Mouse (Mus musculus): ENCODE data around the gene Foxn3. TPM values are rescaled to one million over a fixed set of nuclear protein-coding genes. Genes with fewer than 3 reads are reported as not detected.

Gene Foxn3
- polyA plus RNA-seq, 1 experiment: 91.0 TPM

GRCm38 (mm10) chr12:99243316-99243715 lies 320.1 kb downstream of the Foxn3 start:
- Histone ChIP-seq H3K4me3 (ENCODE audit: insufficient read depth, low read depth, low read length) (no peak overlapping the region), H3K4me1 (ENCODE audit: control insufficient read depth, insufficient read depth, low read length) (peaks cover 12% of the 10 kb centered on the region), H3K27ac (ENCODE audit: insufficient read depth, low read depth, low read length) (no peak overlapping the region)
- 95% methylated on average over 1 of the region's 1 CpGs for WGBS
- TF ChIP-seq CTCF (IDR thresholded peaks at IDR 0.05; ENCODE audit: insufficient read depth, low read depth, low read length) (no peak), POLR2A (IDR thresholded peaks at IDR 0.05; ENCODE audit: insufficient read depth, low read depth, low read length) (no peak)

GRCm38 (mm10) chr12:99240185-99240726 lies 323.1 kb downstream of the Foxn3 start:
- Histone ChIP-seq H3K27ac (ENCODE audit: insufficient read depth, low read depth, low read length) (no peak overlapping the region), H3K4me1 (ENCODE audit: control insufficient read depth, insufficient read depth, low read length) (peaks cover 15% of the 10 kb centered on the region), H3K4me3 (ENCODE audit: insufficient read depth, low read depth, low read length) (no peak overlapping the region)
- 61% methylated on average over 5 of the region's 5 CpGs for WGBS
- no peak for TF ChIP-seq POLR2A (IDR thresholded peaks at IDR 0.05; ENCODE audit: insufficient read depth, low read depth, low read length)
- TF ChIP-seq CTCF (IDR thresholded peaks at IDR 0.05; ENCODE audit: insufficient read depth, low read depth, low read length): no peak

GRCm38 (mm10) chr12:99239735-99240134 lies 323.6 kb downstream of the Foxn3 start:
- Histone ChIP-seq H3K4me3 (ENCODE audit: insufficient read depth, low read depth, low read length) (no peak overlapping the region), H3K27ac (ENCODE audit: insufficient read depth, low read depth, low read length) (no peak overlapping the region), H3K4me1 (ENCODE audit: control insufficient read depth, insufficient read depth, low read length) (peaks cover 17% of the 10 kb centered on the region)
- no peak for TF ChIP-seq POLR2A (IDR thresholded peaks at IDR 0.05; ENCODE audit: insufficient read depth, low read depth, low read length)
- TF ChIP-seq CTCF (IDR thresholded peaks at IDR 0.05; ENCODE audit: insufficient read depth, low read depth, low read length): no peak
- WGBS: 76% methylated on average over 11 of the region's 11 CpGs

- 93% methylated on average over 9 of the region's 9 CpGs for WGBS
- H3K4me1 ChIP-seq (ENCODE audit: control insufficient read depth, insufficient read depth, low read length): peaks cover 18% of the 10 kb centered on the region
These were observed 325.9 kb downstream of the Foxn3 start for GRCm38 (mm10) chr12:99237497-99237896.

GRCm38 (mm10) chr12:99234346-99234745 lies 329.0 kb downstream of the Foxn3 start:
- TF ChIP-seq CTCF (IDR thresholded peaks at IDR 0.05; ENCODE audit: insufficient read depth, low read depth, low read length): no peak
- no peak overlapping the region for H3K4me3 ChIP-seq (ENCODE audit: insufficient read depth, low read depth, low read length)
- no peak overlapping the region for H3K27ac ChIP-seq (ENCODE audit: insufficient read depth, low read depth, low read length)
- WGBS: 37% methylated on average over 6 of the region's 6 CpGs
- peaks cover 16% of the 10 kb centered on the region for H3K4me1 ChIP-seq (ENCODE audit: control insufficient read depth, insufficient read depth, low read length)

More at GRCm38 (mm10) chr12:99237497-99237896, 325.9 kb downstream of the Foxn3 start:
- no peak for TF ChIP-seq POLR2A (IDR thresholded peaks at IDR 0.05; ENCODE audit: insufficient read depth, low read depth, low read length)
- no peak overlapping the region for H3K27ac ChIP-seq (ENCODE audit: insufficient read depth, low read depth, low read length)
- no peak overlapping the region for H3K4me3 ChIP-seq (ENCODE audit: insufficient read depth, low read depth, low read length)

- 74% methylated on average over 2 of the region's 2 CpGs for WGBS
- no peak for TF ChIP-seq POLR2A (IDR thresholded peaks at IDR 0.05; ENCODE audit: insufficient read depth, low read depth, low read length)
- no peak for TF ChIP-seq CTCF (IDR thresholded peaks at IDR 0.05; ENCODE audit: insufficient read depth, low read depth, low read length)
- Histone ChIP-seq H3K4me3 (ENCODE audit: insufficient read depth, low read depth, low read length) (no peak overlapping the region), H3K4me1 (ENCODE audit: control insufficient read depth, insufficient read depth, low read length) (peaks cover 16% of the 10 kb centered on the region), H3K27ac (ENCODE audit: insufficient read depth, low read depth, low read length) (no peak overlapping the region)
These were observed 330.0 kb downstream of the Foxn3 start for GRCm38 (mm10) chr12:99233386-99233785.

- H3K4me1 ChIP-seq (ENCODE audit: control insufficient read depth, insufficient read depth, low read length): peaks cover 18% of the 10 kb centered on the region
- WGBS: 90% methylated on average over 9 of the region's 9 CpGs
- no peak overlapping the region for H3K27ac ChIP-seq (ENCODE audit: insufficient read depth, low read depth, low read length)
- H3K4me3 ChIP-seq (ENCODE audit: insufficient read depth, low read depth, low read length): no peak overlapping the region
- no peak for TF ChIP-seq CTCF (IDR thresholded peaks at IDR 0.05; ENCODE audit: insufficient read depth, low read depth, low read length)
- no peak for TF ChIP-seq POLR2A (IDR thresholded peaks at IDR 0.05; ENCODE audit: insufficient read depth, low read depth, low read length)
These were observed 330.9 kb downstream of the Foxn3 start for GRCm38 (mm10) chr12:99232478-99232877.

GRCm38 (mm10) chr12:99231321-99231720 lies 332.1 kb downstream of the Foxn3 start:
- Histone ChIP-seq H3K27ac (ENCODE audit: insufficient read depth, low read depth, low read length) (no peak overlapping the region), H3K4me3 (ENCODE audit: insufficient read depth, low read depth, low read length) (no peak overlapping the region), H3K4me1 (ENCODE audit: control insufficient read depth, insufficient read depth, low read length) (peaks cover 20% of the 10 kb centered on the region)
- 61% methylated on average over 6 of the region's 6 CpGs for WGBS
- TF ChIP-seq CTCF (IDR thresholded peaks at IDR 0.05; ENCODE audit: insufficient read depth, low read depth, low read length) (no peak), POLR2A (IDR thresholded peaks at IDR 0.05; ENCODE audit: insufficient read depth, low read depth, low read length) (no peak)

- H3K4me1 ChIP-seq (ENCODE audit: control insufficient read depth, insufficient read depth, low read length): peaks cover 16% of the 10 kb centered on the region
- TF ChIP-seq CTCF (IDR thresholded peaks at IDR 0.05; ENCODE audit: insufficient read depth, low read depth, low read length): no peak
- TF ChIP-seq POLR2A (IDR thresholded peaks at IDR 0.05; ENCODE audit: insufficient read depth, low read depth, low read length): no peak
- 74% methylated on average over 5 of the region's 5 CpGs for WGBS
- no peak overlapping the region for H3K4me3 ChIP-seq (ENCODE audit: insufficient read depth, low read depth, low read length)
- H3K27ac ChIP-seq (ENCODE audit: insufficient read depth, low read depth, low read length): no peak overlapping the region
These were observed 332.7 kb downstream of the Foxn3 start for GRCm38 (mm10) chr12:99230783-99231048.

All from olfactory bulb, adult 2 months (tissue).